Mouse (Mus musculus) kidney, adult 2 months (tissue): ENCODE data around the gene 6430571L13Rik.

ENCODE experiments used
- CTCF ChIP-seq: fragments of 200-500 bp; conservative IDR thresholded peaks from 2 replicates; pipeline ENCODE4 v1.5.1; 2011; ENCODE audit warnings: low read depth, mild to moderate bottlenecking, control low read depth, low read length, moderate library complexity, mixed read lengths; ENCODE audit not compliant: insufficient read depth, insufficient read length
- POLR2A ChIP-seq: fragments of 200-500 bp; IDR thresholded peaks from one replicate; pipeline ENCODE4 v1.6.1; 2011; ENCODE audit warnings: low read depth, low read length, control low read depth

GRCm38 (mm10) chr9:107312811-107313584 is 27.4 kb upstream of the 6430571L13Rik start:
- TF ChIP-seq CTCF (no peak), POLR2A (no peak)
